Mouse (Mus musculus): ENCODE results near the gene Itprid1. TPM values are rescaled to one million over a fixed set of nuclear protein-coding genes. Genes with fewer than 3 reads are reported as not detected.

Itprid1 gene
- polyA plus RNA-seq, 1 experiment from 2014 or later, result not detected

- Histone ChIP-seq H3K4me3 (ENCODE audit: control insufficient read depth in 1 of 2, insufficient read depth in 1 of 2, low read depth in 1 of 2, low read length in 2 of 2) (no peak overlapping the region), H3K27ac (replicated peaks in 1 of 2; ENCODE audit: control insufficient read depth in 1 of 2, insufficient read depth in 1 of 2, low read depth in 2 of 2, low read length in 2 of 2) (no peak overlapping the region), H3K4me1 (ENCODE audit: control insufficient read depth in 2 of 2, insufficient read depth in 2 of 2, low read length in 2 of 2) (no peaks in the 10 kb centered on the region), H3K9me3 (ENCODE audit: control insufficient read depth, low read length) (no peaks in the 10 kb centered on the region), H3K4me2 (ENCODE audit: low read length) (no peak overlapping the region), H3K9ac (ENCODE audit: low read length) (no peak overlapping the region), H3K36me3 (ENCODE audit: control insufficient read depth, insufficient read depth, low read length) (no peaks in the 10 kb centered on the region), H3K27me3 (ENCODE audit: control insufficient read depth, insufficient read depth, low read length) (no peaks in the 10 kb centered on the region)
- ATAC-seq (ENCODE audit: insufficient number of reproducible peaks, insufficient read depth, low FRiP score, low read depth), result no peak
- WGBS, result 68% methylated on average over 5 of the region's 5 CpGs
Measured at GRCm38 (mm10) chr6:55816911-55817310, 19.8 kb upstream of the Itprid1 start.

GRCm38 (mm10) chr6:55829722-55830121 is 7.0 kb upstream of the Itprid1 start:
- Histone ChIP-seq H3K4me3 (ENCODE audit: control insufficient read depth in 1 of 2, insufficient read depth in 1 of 2, low read depth in 1 of 2, low read length in 2 of 2) (no peak overlapping the region), H3K9me3 (ENCODE audit: control insufficient read depth, low read length) (no peaks in the 10 kb centered on the region), H3K27me3 (ENCODE audit: control insufficient read depth, insufficient read depth, low read length) (no peaks in the 10 kb centered on the region), H3K9ac (ENCODE audit: low read length) (no peak overlapping the region), H3K36me3 (ENCODE audit: control insufficient read depth, insufficient read depth, low read length) (no peaks in the 10 kb centered on the region), H3K27ac (replicated peaks in 1 of 2; ENCODE audit: control insufficient read depth in 1 of 2, insufficient read depth in 1 of 2, low read depth in 2 of 2, low read length in 2 of 2) (no peak overlapping the region), H3K4me2 (ENCODE audit: low read length) (no peak overlapping the region), H3K4me1 (ENCODE audit: control insufficient read depth in 2 of 2, insufficient read depth in 2 of 2, low read length in 2 of 2) (no peaks in the 10 kb centered on the region)
- WGBS, result 78% methylated on average over 6 of the region's 6 CpGs
- ATAC-seq (ENCODE audit: insufficient number of reproducible peaks, insufficient read depth, low FRiP score, low read depth), result no peak

GRCm38 (mm10) chr6:55852589-55852988 is 15.9 kb downstream of the Itprid1 start:
- Histone ChIP-seq H3K9me3 (ENCODE audit: control insufficient read depth, low read length) (no peaks in the 10 kb centered on the region), H3K4me2 (ENCODE audit: low read length) (no peak overlapping the region), H3K4me3 (ENCODE audit: control insufficient read depth in 1 of 2, insufficient read depth in 1 of 2, low read depth in 1 of 2, low read length in 2 of 2) (no peak overlapping the region), H3K27me3 (ENCODE audit: control insufficient read depth, insufficient read depth, low read length) (no peaks in the 10 kb centered on the region), H3K9ac (ENCODE audit: low read length) (no peak overlapping the region), H3K27ac (replicated peaks in 1 of 2; ENCODE audit: control insufficient read depth in 1 of 2, insufficient read depth in 1 of 2, low read depth in 2 of 2, low read length in 2 of 2) (no peak overlapping the region), H3K4me1 (ENCODE audit: control insufficient read depth in 2 of 2, insufficient read depth in 2 of 2, low read length in 2 of 2) (no peaks in the 10 kb centered on the region), H3K36me3 (ENCODE audit: control insufficient read depth, insufficient read depth, low read length) (no peaks in the 10 kb centered on the region)
- no peak for ATAC-seq (ENCODE audit: insufficient number of reproducible peaks, insufficient read depth, low FRiP score, low read depth)

- H3K4me3 ChIP-seq (ENCODE audit: control insufficient read depth in 1 of 2, insufficient read depth in 1 of 2, low read depth in 1 of 2, low read length in 2 of 2), result no peak overlapping the region
- H3K4me2 ChIP-seq (ENCODE audit: low read length), result no peak overlapping the region
- ATAC-seq (ENCODE audit: insufficient number of reproducible peaks, insufficient read depth, low FRiP score, low read depth), result no peak
- H3K4me1 ChIP-seq (ENCODE audit: control insufficient read depth in 2 of 2, insufficient read depth in 2 of 2, low read length in 2 of 2), result no peaks in the 10 kb centered on the region
- WGBS, result 81% methylated on average over 4 of the region's 4 CpGs
- no peaks in the 10 kb centered on the region for H3K9me3 ChIP-seq (ENCODE audit: control insufficient read depth, low read length)
- no peak overlapping the region for H3K27ac ChIP-seq (replicated peaks in 1 of 2; ENCODE audit: control insufficient read depth in 1 of 2, insufficient read depth in 1 of 2, low read depth in 2 of 2, low read length in 2 of 2)
- H3K27me3 ChIP-seq (ENCODE audit: control insufficient read depth, insufficient read depth, low read length), result no peaks in the 10 kb centered on the region
- H3K9ac ChIP-seq (ENCODE audit: low read length), result no peak overlapping the region
- no peaks in the 10 kb centered on the region for H3K36me3 ChIP-seq (ENCODE audit: control insufficient read depth, insufficient read depth, low read length)
Measured at GRCm38 (mm10) chr6:55856085-55856484, 19.4 kb downstream of the Itprid1 start.

- Histone ChIP-seq H3K4me3 (ENCODE audit: control insufficient read depth in 1 of 2, insufficient read depth in 1 of 2, low read depth in 1 of 2, low read length in 2 of 2) (no peak overlapping the region), H3K27ac (replicated peaks in 1 of 2; ENCODE audit: control insufficient read depth in 1 of 2, insufficient read depth in 1 of 2, low read depth in 2 of 2, low read length in 2 of 2) (no peak overlapping the region), H3K9me3 (ENCODE audit: control insufficient read depth, low read length) (no peaks in the 10 kb centered on the region), H3K4me2 (ENCODE audit: low read length) (no peak overlapping the region), H3K4me1 (ENCODE audit: control insufficient read depth in 2 of 2, insufficient read depth in 2 of 2, low read length in 2 of 2) (no peaks in the 10 kb centered on the region), H3K9ac (ENCODE audit: low read length) (no peak overlapping the region), H3K27me3 (ENCODE audit: control insufficient read depth, insufficient read depth, low read length) (no peaks in the 10 kb centered on the region), H3K36me3 (ENCODE audit: control insufficient read depth, insufficient read depth, low read length) (no peaks in the 10 kb centered on the region)
- WGBS, result 52% methylated on average over 2 of the region's 2 CpGs
- ATAC-seq (ENCODE audit: insufficient number of reproducible peaks, insufficient read depth, low FRiP score, low read depth), result no peak
Measured at GRCm38 (mm10) chr6:55865206-55865605, 28.5 kb downstream of the Itprid1 start.

GRCm38 (mm10) chr6:55879356-55879960 is 42.8 kb downstream of the Itprid1 start:
- no peak overlapping the region for H3K4me2 ChIP-seq (ENCODE audit: low read length)
- no peak overlapping the region for H3K9ac ChIP-seq (ENCODE audit: low read length)
- H3K4me3 ChIP-seq (ENCODE audit: control insufficient read depth in 1 of 2, insufficient read depth in 1 of 2, low read depth in 1 of 2, low read length in 2 of 2), result no peak overlapping the region
- H3K4me1 ChIP-seq (ENCODE audit: control insufficient read depth in 2 of 2, insufficient read depth in 2 of 2, low read length in 2 of 2), result no peaks in the 10 kb centered on the region
- H3K9me3 ChIP-seq (ENCODE audit: control insufficient read depth, low read length), result no peaks in the 10 kb centered on the region
- no peaks in the 10 kb centered on the region for H3K27me3 ChIP-seq (ENCODE audit: control insufficient read depth, insufficient read depth, low read length)
- no peaks in the 10 kb centered on the region for H3K36me3 ChIP-seq (ENCODE audit: control insufficient read depth, insufficient read depth, low read length)
- WGBS, result 66% methylated on average over 5 of the region's 5 CpGs
- H3K27ac ChIP-seq (replicated peaks in 1 of 2; ENCODE audit: control insufficient read depth in 1 of 2, insufficient read depth in 1 of 2, low read depth in 2 of 2, low read length in 2 of 2), result no peak overlapping the region
- no peak for ATAC-seq (ENCODE audit: insufficient number of reproducible peaks, insufficient read depth, low FRiP score, low read depth)

- H3K27me3 ChIP-seq (ENCODE audit: control insufficient read depth, insufficient read depth, low read length), result no peaks in the 10 kb centered on the region
- H3K4me2 ChIP-seq (ENCODE audit: low read length), result no peak overlapping the region
- H3K36me3 ChIP-seq (ENCODE audit: control insufficient read depth, insufficient read depth, low read length), result no peaks in the 10 kb centered on the region
- ATAC-seq (ENCODE audit: insufficient number of reproducible peaks, insufficient read depth, low FRiP score, low read depth), result no peak
- no peak overlapping the region for H3K27ac ChIP-seq (replicated peaks in 1 of 2; ENCODE audit: control insufficient read depth in 1 of 2, insufficient read depth in 1 of 2, low read depth in 2 of 2, low read length in 2 of 2)
- 13% methylated on average over 3 of the region's 3 CpGs for WGBS
- H3K9ac ChIP-seq (ENCODE audit: low read length), result no peak overlapping the region
- no peaks in the 10 kb centered on the region for H3K9me3 ChIP-seq (ENCODE audit: control insufficient read depth, low read length)
- H3K4me3 ChIP-seq (ENCODE audit: control insufficient read depth in 1 of 2, insufficient read depth in 1 of 2, low read depth in 1 of 2, low read length in 2 of 2), result no peak overlapping the region
- H3K4me1 ChIP-seq (ENCODE audit: control insufficient read depth in 2 of 2, insufficient read depth in 2 of 2, low read length in 2 of 2), result no peaks in the 10 kb centered on the region
Measured at GRCm38 (mm10) chr6:55880886-55881285, 44.2 kb downstream of the Itprid1 start.

GRCm38 (mm10) chr6:55887598-55887997 is 50.9 kb downstream of the Itprid1 start:
- Histone ChIP-seq H3K36me3 (ENCODE audit: control insufficient read depth, insufficient read depth, low read length) (no peaks in the 10 kb centered on the region), H3K4me2 (ENCODE audit: low read length) (no peak overlapping the region), H3K9ac (ENCODE audit: low read length) (no peak overlapping the region), H3K27me3 (ENCODE audit: control insufficient read depth, insufficient read depth, low read length) (no peaks in the 10 kb centered on the region), H3K9me3 (ENCODE audit: control insufficient read depth, low read length) (no peaks in the 10 kb centered on the region), H3K4me3 (ENCODE audit: control insufficient read depth in 1 of 2, insufficient read depth in 1 of 2, low read depth in 1 of 2, low read length in 2 of 2) (no peak overlapping the region), H3K27ac (replicated peaks in 1 of 2; ENCODE audit: control insufficient read depth in 1 of 2, insufficient read depth in 1 of 2, low read depth in 2 of 2, low read length in 2 of 2) (no peak overlapping the region), H3K4me1 (ENCODE audit: control insufficient read depth in 2 of 2, insufficient read depth in 2 of 2, low read length in 2 of 2) (no peaks in the 10 kb centered on the region)
- ATAC-seq (ENCODE audit: insufficient number of reproducible peaks, insufficient read depth, low FRiP score, low read depth), result no peak
- 72% methylated on average over 1 of the region's 1 CpGs for WGBS
